Mouse (Mus musculus) MEL (cell line): ENCODE measurements around the gene Gm10642. TPM values are rescaled to one million over a fixed set of nuclear protein-coding genes. Genes with fewer than 3 reads are reported as not detected.

Experiments used
- DNase-seq: peaks from one replicate; pipeline ENCODE4 v3.0.0; 2011; ENCODE audit warnings: low read depth, low spot score
- H3K27ac ChIP-seq: 2 replicates; pipeline ENCODE4 v1.5.1; 2012; ENCODE audit warnings: low read depth, mild to moderate bottlenecking, control low read depth, low read length, moderate library complexity; ENCODE audit not compliant: control insufficient read depth
- H3K27me3 ChIP-seq, 2 experiments: fragments of 150-350 bp in 1 of 2; sonication (generic) in 1 of 2; 2 replicates each; pipeline ENCODE4 v1.6.1; 2012; ENCODE audit warnings: low read length in 2 of 2, mild to moderate bottlenecking in 2 of 2, improper control_type of control experiment in 1 of 2, moderate library complexity in 1 of 2; ENCODE audit not compliant: insufficient read depth in 2 of 2, control insufficient read depth in 1 of 2
- H3K36me3 ChIP-seq, 2 experiments: 2 replicates each; pipeline ENCODE4 v1.6.1; 2012 to 2014; ENCODE audit warnings: low read length in 2 of 2, improper control_type of control experiment in 1 of 2, inconsistent platforms in 1 of 2, mild to moderate bottlenecking in 1 of 2; ENCODE audit not compliant: insufficient read depth in 2 of 2, control insufficient read depth in 1 of 2
- H3K4me1 ChIP-seq, 2 experiments: fragments of 150-350 bp in 1 of 2; sonication (generic) in 1 of 2; 2 replicates each; pipeline ENCODE4 v1.6.1; 2012; ENCODE audit warnings: low read length in 2 of 2, improper control_type of control experiment in 1 of 2, mild to moderate bottlenecking in 1 of 2; ENCODE audit not compliant: insufficient read depth in 2 of 2, control insufficient read depth in 1 of 2
- H3K4me3 ChIP-seq, 2 experiments: fragments of 150-350 bp in 1 of 2; sonication (generic) in 1 of 2; 2 replicates each; pipeline ENCODE4 v1.5.1; 2012; ENCODE audit warnings: low read depth in 2 of 2, low read length in 2 of 2, mild to moderate bottlenecking in 2 of 2, moderate library complexity in 2 of 2, control low read depth in 1 of 2, improper control_type of control experiment in 1 of 2; ENCODE audit not compliant: control insufficient read depth in 1 of 2, insufficient read depth in 1 of 2
- H3K79me2 ChIP-seq: 2 replicates; pipeline ENCODE4 v1.6.1; 2012; ENCODE audit warnings: mild to moderate bottlenecking, low read length, moderate library complexity; ENCODE audit not compliant: control insufficient read depth, poor library complexity, insufficient read depth
- H3K9ac ChIP-seq: 2 replicates; pipeline ENCODE4 v1.6.1; 2012; ENCODE audit warnings: low read depth, mild to moderate bottlenecking, control low read depth, low read length, moderate library complexity; ENCODE audit not compliant: control insufficient read depth, poor library complexity, severe bottlenecking
- H3K9me3 ChIP-seq: fragments of 150-350 bp; sonication (generic); replicated peaks from 2 replicates; pipeline ENCODE4 v1.6.1; 2012; ENCODE audit warnings: mild to moderate bottlenecking, low read length, improper control_type of control experiment, moderate library complexity; ENCODE audit not compliant: insufficient read depth
- CHD1 ChIP-seq: IDR thresholded peaks from 2 replicates; pipeline ENCODE4 v1.6.1; 2012; ENCODE audit warnings: low read depth, mild to moderate bottlenecking, inconsistent platforms, low read length, improper control_type of control experiment
- CHD2 ChIP-seq: IDR thresholded peaks from 2 replicates; pipeline ENCODE4 v1.6.1; 2011; ENCODE audit warnings: low read length, improper control_type of control experiment
- E2F4 ChIP-seq: IDR thresholded peaks from 2 replicates; pipeline ENCODE4 v1.6.1; 2011; ENCODE audit warnings: low read depth, low read length, improper control_type of control experiment, borderline replicate concordance
- EP300 ChIP-seq, 2 experiments: IDR thresholded peaks; 2 replicates each; pipeline ENCODE4 v1.6.1; 2011; ENCODE audit warnings: improper control_type of control experiment in 2 of 2, low read length in 2 of 2, low read depth in 1 of 2, mild to moderate bottlenecking in 1 of 2
- ETS1 ChIP-seq: IDR thresholded peaks from 2 replicates; pipeline ENCODE4 v1.6.1; 2012; ENCODE audit warnings: low read depth, mild to moderate bottlenecking, inconsistent platforms, low read length, improper control_type of control experiment, moderate library complexity
- JUND ChIP-seq: IDR thresholded peaks from 2 replicates; pipeline ENCODE4 v1.6.1; 2011; ENCODE audit warnings: low read depth, mild to moderate bottlenecking, improper control_type of control experiment, low read length
- KAT2A ChIP-seq: conservative IDR thresholded peaks from 2 replicates; pipeline ENCODE4 v1.6.1; 2012; ENCODE audit warnings: low read depth, low read length, improper control_type of control experiment, inconsistent platforms
- MAFK ChIP-seq: IDR thresholded peaks from 2 replicates; pipeline ENCODE4 v1.6.1; 2011; ENCODE audit warnings: low read depth, mild to moderate bottlenecking, low read length, improper control_type of control experiment, borderline replicate concordance
- MEF2A ChIP-seq: IDR thresholded peaks from 2 replicates; pipeline ENCODE4 v1.6.1; 2014; ENCODE audit warnings: low read depth, mild to moderate bottlenecking, inconsistent platforms, low read length, improper control_type of control experiment; ENCODE audit not compliant: poor library complexity, insufficient replicate concordance, severe bottlenecking; ENCODE audit errors: extremely low read depth
- MYB ChIP-seq: IDR thresholded peaks from 2 replicates; pipeline ENCODE4 v1.6.1; 2011; ENCODE audit warnings: mild to moderate bottlenecking, low read depth, low read length, improper control_type of control experiment
- MYC ChIP-seq: IDR thresholded peaks from 2 replicates; pipeline ENCODE4 v1.6.1; 2011; ENCODE audit warnings: low read depth, mild to moderate bottlenecking, low read length, improper control_type of control experiment, moderate library complexity
- NELFE ChIP-seq: IDR thresholded peaks from 2 replicates; pipeline ENCODE4 v1.6.1; 2011; ENCODE audit warnings: low read depth, low read length, improper control_type of control experiment
- NRF1 ChIP-seq: IDR thresholded peaks from 2 replicates; pipeline ENCODE4 v1.6.1; 2014; ENCODE audit warnings: low read depth, mild to moderate bottlenecking, inconsistent platforms, low read length, improper control_type of control experiment, moderate library complexity; ENCODE audit not compliant: poor library complexity, insufficient read depth, severe bottlenecking
- POLR2A ChIP-seq, 2 experiments: IDR thresholded peaks; 2 replicates each; pipeline ENCODE4 v1.6.1; 2011 to 2012; ENCODE audit warnings: low read length in 2 of 2, mild to moderate bottlenecking in 2 of 2, control low read depth in 1 of 2, improper control_type of control experiment in 1 of 2, low read depth in 1 of 2, moderate library complexity in 1 of 2; ENCODE audit not compliant: control insufficient read depth in 1 of 2, insufficient read depth in 1 of 2, poor library complexity in 1 of 2
- POLR2AphosphoS5 ChIP-seq: IDR thresholded peaks from 2 replicates; pipeline ENCODE4 v1.6.1; 2012; ENCODE audit warnings: low read depth, borderline replicate concordance, mild to moderate bottlenecking, inconsistent platforms, low read length, moderate library complexity, mixed read lengths
- RCOR1 ChIP-seq: IDR thresholded peaks from 2 replicates; pipeline ENCODE4 v1.6.1; 2012; ENCODE audit warnings: low read depth, mild to moderate bottlenecking, inconsistent platforms, low read length, improper control_type of control experiment
- SIN3A ChIP-seq: IDR thresholded peaks from 2 replicates; pipeline ENCODE4 v1.6.1; 2012; ENCODE audit warnings: low read length, improper control_type of control experiment, inconsistent platforms
- TCF12 ChIP-seq: IDR thresholded peaks from 2 replicates; pipeline ENCODE4 v1.6.1; 2014; ENCODE audit warnings: low read depth, mild to moderate bottlenecking, inconsistent platforms, low read length, improper control_type of control experiment, moderate library complexity
- UBTF ChIP-seq: IDR thresholded peaks from 2 replicates; pipeline ENCODE4 v1.6.1; 2012; ENCODE audit warnings: low read depth, mild to moderate bottlenecking, inconsistent platforms, low read length, improper control_type of control experiment, moderate library complexity, borderline replicate concordance; ENCODE audit not compliant: insufficient read depth
- USF1 ChIP-seq: IDR thresholded peaks from 2 replicates; pipeline ENCODE4 v1.6.1; 2014; ENCODE audit warnings: low read depth, mild to moderate bottlenecking, inconsistent platforms, low read length, improper control_type of control experiment, moderate library complexity
- USF2 ChIP-seq, 2 experiments: IDR thresholded peaks; 2 replicates each; pipeline ENCODE4 v1.6.1; 2011 to 2012; ENCODE audit warnings: improper control_type of control experiment in 2 of 2, low read length in 2 of 2, borderline replicate concordance in 1 of 2, inconsistent platforms in 1 of 2, low read depth in 1 of 2, mild to moderate bottlenecking in 1 of 2; ENCODE audit not compliant: insufficient read depth in 1 of 2
- ZC3H11A ChIP-seq: IDR thresholded peaks from 2 replicates; pipeline ENCODE4 v1.6.1; 2012; ENCODE audit warnings: low read depth, mild to moderate bottlenecking, inconsistent platforms, low read length, improper control_type of control experiment
- ZKSCAN1 ChIP-seq: IDR thresholded peaks from 2 replicates; pipeline ENCODE4 v1.6.1; 2012; ENCODE audit warnings: low read depth, mild to moderate bottlenecking, inconsistent platforms, low read length, improper control_type of control experiment, moderate library complexity
- ZMIZ1 ChIP-seq: IDR thresholded peaks from 2 replicates; pipeline ENCODE4 v1.6.1; 2012; ENCODE audit warnings: low read depth, mild to moderate bottlenecking, inconsistent platforms, low read length, improper control_type of control experiment, moderate library complexity
- ZNF384 ChIP-seq: IDR thresholded peaks from 2 replicates; pipeline ENCODE4 v1.6.1; 2012; ENCODE audit warnings: low read depth, mild to moderate bottlenecking, inconsistent platforms, low read length, improper control_type of control experiment
- polyA plus RNA-seq, 2 experiments: library from polyadenylated mRNA; stranded (reverse) in 1 of 2; unstranded in 1 of 2; fragments of >175 nt in 1 of 2; fragments of >200 nt in 1 of 2; gene quantifications; 2 replicates each; pipeline versions ENCODE4 v1.2.1 to v1.2.4; 2012; ENCODE audit warnings: low replicate concordance in 2 of 2, low read depth in 1 of 2; ENCODE audit not compliant: insufficient read length in 2 of 2, insufficient read depth in 1 of 2, missing spikeins in 1 of 2
- total RNA-seq: library from RNA; depleted of rRNA; stranded (reverse); fragments of 300-350 nt; gene quantifications from 2 replicates; pipeline ENCODE4 v1.2.3, GENCODE M21; 2012

Gm10642 gene
- total and polyA plus RNA-seq, 3 experiments, result 1.3 TPM; not detected in 1

GRCm38 (mm10) chr9:70657013-70657967, 1.2 kb downstream of the Gm10642 start, which contains the start of gene Mindy2 (continued):
- TF ChIP-seq NELFE (peak; percentile 67), MYB (no peak), POLR2A (IDR thresholded peaks at IDR 0.05; ENCODE audit: control insufficient read depth in 1 of 2, insufficient read depth in 1 of 2, low read depth in 1 of 2, low read length in 2 of 2, poor library complexity in 1 of 2) (peak; percentile 60 to 62; a peak in 3 of 4 replicates), MYC (0 out of 2 replicates have a peak, but pooled peaks have one; percentile 48), POLR2AphosphoS5 (no peak), USF2 (IDR thresholded peaks at IDR 0.05; ENCODE audit: borderline replicate concordance in 1 of 2, insufficient read depth in 1 of 2, low read depth in 1 of 2, low read length in 2 of 2) (no peak)

- peaks cover 0 to 16% of the 10 kb centered on the region in 2 experiments; a peak in 2 of 4 replicates for H3K36me3 ChIP-seq
- H3K27me3 ChIP-seq, result no peaks in the 10 kb centered on the region
- peak overlapping the region in 1 of 2 experiments; percentile 84; a peak in 2 of 4 replicates for H3K4me3 ChIP-seq
- peaks cover 12% of the 10 kb centered on the region for H3K79me2 ChIP-seq
- H3K4me1 ChIP-seq, result peaks cover 4 to 7% of the 10 kb centered on the region in 2 experiments; a peak in 3 of 4 replicates
- peak overlapping the region; percentile 6; the same call in 1 of the 2 replicates for H3K9ac ChIP-seq
- no peaks in the 10 kb centered on the region for H3K9me3 ChIP-seq
- H3K27ac ChIP-seq, result no peak overlapping the region
- TF ChIP-seq ZNF384 (peak; percentile 92), ETS1 (no peak)
- peak; percentile 40 for DNase-seq
These were observed 2.2 kb downstream of the Gm10642 start for GRCm38 (mm10) chr9:70658266-70658665.

GRCm38 (mm10) chr9:70664847-70665246, 8.8 kb downstream of the Gm10642 start:
- no peaks in the 10 kb centered on the region for H3K79me2 ChIP-seq
- DNase-seq, result no peak
- H3K27me3 ChIP-seq, result no peaks in the 10 kb centered on the region
- H3K9ac ChIP-seq, result no peak overlapping the region
- H3K36me3 ChIP-seq, result peaks cover 0 to 11% of the 10 kb centered on the region in 2 experiments; a peak in 2 of 4 replicates
- no peak for TF ChIP-seq UBTF
- no peak for TF ChIP-seq MEF2A
- TF ChIP-seq MAFK, result no peak
- TF ChIP-seq MYC, result no peak
- no peak for TF ChIP-seq ZC3H11A
- no peak for TF ChIP-seq NRF1
- TF ChIP-seq SIN3A, result no peak
- no peak for TF ChIP-seq TCF12
- no peak for TF ChIP-seq CHD2
- no peak for TF ChIP-seq E2F4
- TF ChIP-seq KAT2A, result no peak
- TF ChIP-seq USF1, result no peak
- no peak for TF ChIP-seq POLR2A (IDR thresholded peaks at IDR 0.05; ENCODE audit: control insufficient read depth in 1 of 2, insufficient read depth in 1 of 2, low read depth in 1 of 2, low read length in 2 of 2, poor library complexity in 1 of 2)
- no peak for TF ChIP-seq CHD1
- TF ChIP-seq RCOR1, result no peak
- no peak for TF ChIP-seq ZMIZ1
- no peak for TF ChIP-seq ZKSCAN1
- TF ChIP-seq JUND, result no peak
- no peak for TF ChIP-seq EP300 (IDR thresholded peaks at IDR 0.05; ENCODE audit: low read depth in 1 of 2, low read length in 2 of 2)
- no peak for TF ChIP-seq POLR2AphosphoS5
- TF ChIP-seq, all 39 proteins: peak for 0
- peaks cover 6 to 10% of the 10 kb centered on the region in 2 experiments for H3K4me1 ChIP-seq
- H3K4me3 ChIP-seq, result no peak overlapping the region
- H3K9me3 ChIP-seq, result no peaks in the 10 kb centered on the region
- no peak overlapping the region for H3K27ac ChIP-seq
